Mouse (Mus musculus) gonadal fat pad, adult 2 months (tissue): ENCODE results near the gene Ctnna2. TPM values are rescaled to one million over a fixed set of nuclear protein-coding genes. Genes with fewer than 3 reads are reported as not detected.

Experiments used
- DNase-seq: peaks from one replicate; pipeline ENCODE4 v3.0.0-alpha.2; 2012; ENCODE audit warnings: low read depth
- polyA plus RNA-seq: library from polyadenylated mRNA; depleted of rRNA; stranded (reverse); fragments of >200 nt; gene quantifications from 2 replicates; pipeline ENCODE4 v1.2.3, GENCODE M21; 2012; rRNA removed

Ctnna2 gene
- polyA plus RNA-seq = 0.53 and 0.88 TPM in 2 replicates

DNA sequence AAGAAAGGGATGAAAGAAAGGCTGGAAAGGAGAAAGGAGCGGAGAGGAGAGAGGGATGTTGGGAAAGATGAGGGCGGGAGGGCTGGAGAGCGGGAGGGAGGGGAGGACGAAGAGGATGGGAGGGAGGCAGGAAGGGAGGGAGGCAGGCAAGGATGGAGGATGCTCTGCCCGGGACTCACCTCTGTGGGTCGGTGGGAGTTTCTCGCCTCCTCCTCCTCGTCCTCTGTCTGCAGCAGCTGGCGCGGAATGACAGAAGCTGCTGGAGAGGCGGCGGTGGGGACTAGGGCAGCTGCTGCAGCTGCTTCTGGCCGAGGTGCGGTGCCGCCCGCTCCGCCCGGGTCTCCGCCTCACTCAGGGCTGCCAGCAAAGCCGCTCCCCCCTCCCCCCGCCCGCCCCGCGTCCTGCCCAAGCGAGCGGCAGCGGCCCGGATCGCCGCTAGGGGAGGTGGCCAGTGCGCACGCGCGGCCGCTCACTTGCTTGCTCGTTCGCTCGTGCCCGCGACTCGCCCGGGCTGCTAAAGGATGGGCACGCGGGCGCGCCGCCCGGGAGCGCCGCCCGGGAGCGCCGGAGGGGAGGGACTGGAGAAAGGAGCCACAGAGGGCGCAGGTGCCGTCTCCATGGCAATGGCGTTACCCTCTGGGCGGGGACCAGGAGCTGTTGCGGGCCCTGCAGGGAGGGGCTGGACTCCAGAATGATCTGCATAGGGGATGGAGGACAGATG, at the start of gene Ctnna2:
Ctnna2 (minus strand) TSS at position 459 of the 721 bp plus-strand sequence.
- DNase-seq = no peak

- no peak for DNase-seq
These were observed 896 bp upstream of the Ctnna2 start for GRCm38 (mm10) chr6:77980137-77981052.

- DNase-seq = no peak
These were observed 841 bp downstream of the Ctnna2 start for GRCm38 (mm10) chr6:77978476-77979240.

- DNase-seq = no peak
These were observed 8.8 kb downstream of the Ctnna2 start for GRCm38 (mm10) chr6:77970545-77971242.

GRCm38 (mm10) chr6:77969774-77970173, 9.7 kb downstream of the Ctnna2 start:
- no peak for DNase-seq

GRCm38 (mm10) chr6:77962011-77962410, 17.5 kb downstream of the Ctnna2 start:
- no peak for DNase-seq

- DNase-seq = no peak
These were observed 28.2 kb downstream of the Ctnna2 start for GRCm38 (mm10) chr6:77951276-77951675.

GRCm38 (mm10) chr6:77950690-77951089, 28.8 kb downstream of the Ctnna2 start:
- DNase-seq = no peak

GRCm38 (mm10) chr6:77929375-77929774, 50.1 kb downstream of the Ctnna2 start:
- DNase-seq = no peak

- DNase-seq = no peak
These were observed 106.3 kb downstream of the Ctnna2 start for GRCm38 (mm10) chr6:77873150-77873549.

GRCm38 (mm10) chr6:77869313-77869712, 110.2 kb downstream of the Ctnna2 start:
- no peak for DNase-seq

DNA sequence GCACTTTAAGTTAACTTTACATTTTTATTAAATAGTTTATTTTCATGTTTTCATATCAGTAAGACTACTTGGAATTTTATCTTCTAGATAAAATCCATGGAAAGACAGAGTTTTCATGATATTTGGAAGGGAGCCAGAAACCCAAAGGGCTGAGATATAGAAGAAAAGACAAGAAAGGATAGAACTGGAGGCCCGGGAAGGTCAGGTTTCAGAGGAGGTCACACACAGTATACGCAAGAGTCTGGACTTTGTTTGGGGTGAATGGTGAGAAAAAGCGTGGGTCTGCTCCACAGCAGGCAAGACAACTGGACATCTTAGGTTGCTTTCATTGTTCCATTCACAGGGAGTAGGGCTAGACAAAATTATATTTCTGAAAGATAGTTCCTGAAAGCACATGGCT, 111.4 kb downstream of the Ctnna2 start:
- no peak for DNase-seq

DNA sequence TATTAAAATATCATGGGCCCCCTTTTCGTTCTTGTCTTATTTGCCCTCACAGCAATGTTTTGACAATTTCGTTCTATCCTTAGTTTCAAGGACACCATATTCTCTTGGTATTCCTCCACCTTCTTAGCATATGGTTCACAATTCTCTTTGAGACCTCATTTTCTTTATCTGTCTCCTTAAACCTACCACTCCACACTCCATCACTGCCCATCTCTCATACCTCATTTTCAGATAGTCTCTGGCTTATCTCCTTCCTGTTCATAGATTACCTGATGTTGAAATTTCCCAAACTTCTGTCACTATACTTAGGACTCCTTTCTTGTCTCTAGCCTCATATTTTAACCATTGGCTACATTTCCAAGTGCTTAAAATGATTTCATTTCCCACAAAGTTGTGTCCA, 116.1 kb downstream of the Ctnna2 start:
- DNase-seq = no peak

- no peak for DNase-seq
These were observed 116.7 kb downstream of the Ctnna2 start for GRCm38 (mm10) chr6:77862781-77863180.

DNA sequence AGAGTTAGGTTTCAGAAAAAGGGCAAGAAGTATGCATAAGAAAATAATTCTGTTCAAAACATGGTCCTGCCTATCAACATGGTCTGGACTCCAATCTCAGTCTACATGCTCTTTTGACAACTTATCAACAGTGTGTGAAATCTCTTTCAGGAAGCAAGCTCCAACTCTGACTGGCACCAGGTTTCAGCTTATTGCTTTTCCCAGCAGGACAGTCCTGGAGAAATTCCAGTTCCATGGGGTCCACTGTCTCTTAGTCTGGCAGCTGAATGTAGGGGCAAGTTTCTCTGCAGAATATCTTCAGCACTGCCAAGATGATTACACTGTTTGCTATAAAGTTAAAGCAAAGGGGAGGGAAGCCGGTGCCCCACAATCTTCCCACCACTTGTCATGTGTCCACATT, 130.1 kb downstream of the Ctnna2 start:
- no peak for DNase-seq

DNA sequence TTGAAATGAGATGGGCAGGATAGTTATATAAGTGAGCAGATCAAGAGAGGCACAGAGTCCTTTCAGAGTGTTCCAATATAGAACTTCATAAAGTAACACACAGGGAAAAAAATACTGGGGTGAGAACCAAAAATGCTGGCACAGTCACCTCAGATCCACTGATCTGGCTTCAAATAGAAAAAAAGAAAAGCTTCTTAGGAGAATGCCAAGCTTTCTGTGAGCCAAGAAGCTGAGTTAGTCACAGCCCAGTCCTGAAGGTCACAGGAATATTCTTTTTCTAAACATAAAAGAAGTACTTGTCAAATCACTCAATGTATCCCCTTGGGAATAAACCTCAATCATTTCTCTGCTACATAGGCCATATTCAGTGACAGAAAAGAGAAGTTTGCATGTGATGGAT, 130.7 kb downstream of the Ctnna2 start:
- DNase-seq = no peak

DNA sequence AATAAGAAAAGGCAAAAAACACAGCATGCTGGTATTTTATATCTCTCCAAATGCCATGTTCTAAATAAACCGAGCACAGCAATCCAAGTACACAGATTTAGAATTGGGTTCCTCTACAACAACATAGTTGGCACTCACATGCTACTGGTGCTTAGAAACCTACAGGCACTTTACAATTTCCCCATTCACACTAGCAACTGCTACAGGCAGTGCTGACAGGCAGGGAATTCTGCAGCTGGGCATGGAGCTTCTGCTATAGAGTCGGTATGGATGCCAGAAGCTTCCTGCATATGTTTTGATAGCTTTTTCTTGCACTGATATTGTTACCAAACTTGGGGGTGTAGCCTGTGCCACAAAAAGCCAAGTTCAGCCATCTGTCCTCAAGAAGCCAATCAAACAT, 131.8 kb downstream of the Ctnna2 start:
- DNase-seq = no peak

DNA sequence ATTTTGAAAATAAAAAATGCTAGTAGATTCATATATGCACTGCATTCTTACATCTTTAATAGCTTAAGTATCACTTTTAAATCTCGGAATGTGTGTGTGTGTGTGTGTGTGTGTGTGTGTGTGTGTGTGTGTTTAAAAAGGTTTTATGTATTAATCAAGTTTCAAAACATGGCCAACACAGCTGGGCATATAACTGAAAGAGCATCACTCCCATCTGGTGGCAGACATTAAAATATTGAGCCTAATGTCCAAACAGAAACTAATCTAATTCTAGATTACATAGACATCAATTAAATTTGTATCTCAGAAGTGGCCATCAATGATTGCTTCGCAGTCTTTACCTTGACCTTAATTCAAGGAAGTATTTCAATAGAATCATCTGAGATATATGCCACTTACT, 140.4 kb downstream of the Ctnna2 start:
- no peak for DNase-seq

GRCm38 (mm10) chr6:77838653-77839052, 140.8 kb downstream of the Ctnna2 start:
- no peak for DNase-seq

GRCm38 (mm10) chr6:77837543-77837942, 142.0 kb downstream of the Ctnna2 start:
- no peak for DNase-seq

DNA sequence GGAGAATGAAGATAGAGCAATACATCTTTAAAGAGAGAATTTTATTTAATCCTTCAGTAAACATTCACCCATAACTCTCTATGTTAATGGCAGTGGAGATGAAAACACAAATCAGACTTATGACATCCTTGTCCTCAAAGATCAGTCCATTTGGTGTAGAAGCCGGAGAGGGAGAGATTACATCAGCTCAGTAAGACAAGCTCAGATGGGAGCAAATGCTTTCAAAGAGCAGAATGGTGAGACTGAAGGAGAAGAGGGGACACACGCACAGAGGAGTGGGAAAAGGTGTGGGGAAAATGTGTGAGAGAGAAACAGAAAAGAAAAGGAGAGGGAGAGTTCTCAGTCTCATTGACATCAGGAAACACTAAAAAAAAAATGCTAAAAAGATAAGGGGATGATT, 144.8 kb downstream of the Ctnna2 start:
- DNase-seq = no peak

DNA sequence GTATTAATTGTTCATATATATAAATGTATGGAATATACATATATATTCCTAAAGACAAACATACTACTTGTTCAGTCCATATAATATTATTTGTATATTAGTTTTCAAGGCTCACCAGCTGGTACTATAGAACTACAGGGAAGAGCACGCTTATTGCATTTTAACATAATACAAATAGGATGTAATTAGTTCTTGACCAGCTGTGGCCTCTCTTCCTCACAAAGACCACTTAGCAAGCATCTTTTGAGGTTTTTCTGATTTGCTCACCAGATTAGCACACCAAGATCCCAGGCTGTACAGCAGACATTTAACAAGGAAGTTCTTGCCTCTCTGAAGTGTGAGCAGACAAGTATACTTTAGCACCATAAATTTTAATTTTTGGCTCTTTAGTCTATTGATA, 152.0 kb downstream of the Ctnna2 start:
- no peak for DNase-seq
